8 mouse cellular contexts compared by ENCODE assay signal in genomic region chr4:108350819-108351218, GRCm38 (mm10). TPM values are rescaled to one million over a fixed set of nuclear protein-coding genes. Genes with fewer than 3 reads are reported as not detected.
DNase-seq lines count a peak whose midpoint lies in the region; ATAC-seq lines count a peak whose summit lies in the region.

No protein-coding gene starts in this region.

- ATAC-seq in midbrain, embryonic 11.5 days (ENCODE audit: low FRiP score): peak; percentile 81
- ATAC-seq in activated CD4-positive, CD25-positive, alpha-beta regulatory T cell, adult 4 months: no peak

- no peak overlapping the region for H3K4me3 ChIP-seq in midbrain, embryonic 11.5 days (ENCODE audit: low read depth, low read length)

- peak overlapping the region; percentile 54 for H3K27ac ChIP-seq in midbrain, embryonic 11.5 days (ENCODE audit: low read depth, low read length)

- H3K27me3 ChIP-seq in midbrain, embryonic 11.5 days (ENCODE audit: control insufficient read depth, insufficient read depth, low read length): no peaks in the 10 kb centered on the region

- peak; percentile 64 for DNase-seq in testis, postnatal 10 days (ENCODE audit: low spot score)
- DNase-seq in testis, postnatal 14 days (ENCODE audit: low spot score): no peak
- DNase-seq in forelimb bud, embryonic 11.5 days (ENCODE audit: low read depth, low spot score): peak; percentile 93
- peak; percentile 74 to 83 for DNase-seq in kidney, postnatal 4 days
- DNase-seq in midbrain, embryonic 11.5 days (ENCODE audit: low spot score, missing footprints): peak; percentile 89
- no peak for DNase-seq in left cerebral cortex, postnatal 36 days (ENCODE audit: low spot score in 2 of 2)
- DNase-seq in thymus, postnatal 0 days (ENCODE audit: low spot score): no peak

- H3K4me2 ChIP-seq in midbrain, embryonic 11.5 days: no peak overlapping the region

- H3K36me3 ChIP-seq in midbrain, embryonic 11.5 days (ENCODE audit: control insufficient read depth, insufficient read depth, low read length): no peaks in the 10 kb centered on the region

- WGBS in midbrain, embryonic 11.5 days: 19% methylated on average over 8 of the region's 8 CpGs

- H3K4me1 ChIP-seq in midbrain, embryonic 11.5 days (ENCODE audit: control insufficient read depth, insufficient read depth, low read length): peaks cover 14% of the 10 kb centered on the region

- H3K9ac ChIP-seq in midbrain, embryonic 11.5 days (ENCODE audit: low read length): peak overlapping the region; percentile 28; the same call in 1 of the 2 replicates

- intact Hi-C loops in left cerebral cortex, postnatal 36 days (cut with DNase I): no loop called here

- no peaks in the 10 kb centered on the region for H3K9me3 ChIP-seq in midbrain, embryonic 11.5 days (ENCODE audit: control insufficient read depth, low read length)

RNA-seq across cellular contexts. Expression of gene Coa7, which starts 22.9 kb away (rescaled TPM):
- polyA plus RNA-seq in midbrain, embryonic 11.5 days (2014; fragmentation: Nextera tagmentation; extraction: Ambion mirVana): 54.6 and 55.5 TPM in 2 replicates
- 10 to 100 TPM; 26.7 to 34.1 TPM for polyA plus RNA-seq in activated CD4-positive, CD25-positive, alpha-beta regulatory T cell, adult 4 months (2017; shearing (Covaris generic))
- total RNA-seq in left cerebral cortex, postnatal 36 days (2021): 10 to 100 TPM; 25.7 to 28.9 TPM
- 49.4 and 50.9 TPM in 2 replicates for polyA plus RNA-seq in thymus, postnatal 0 days (2015; fragmentation: Nextera tagmentation; extraction: Ambion mirVana)

RNA-seq across cellular contexts. Expression of gene Shisal2a, which starts 32.3 kb away (rescaled TPM):
- 1.6 and 2.4 TPM in 2 replicates for polyA plus RNA-seq in midbrain, embryonic 11.5 days (2014; fragmentation: Nextera tagmentation; extraction: Ambion mirVana)
- not detected for polyA plus RNA-seq in activated CD4-positive, CD25-positive, alpha-beta regulatory T cell, adult 4 months (2017; shearing (Covaris generic))
- total RNA-seq in left cerebral cortex, postnatal 36 days (2021): not detected
- not detected in 2 replicates for polyA plus RNA-seq in thymus, postnatal 0 days (2015; fragmentation: Nextera tagmentation; extraction: Ambion mirVana)

RNA-seq across cellular contexts. Expression of gene Zyg11b, which starts 49.9 kb away (rescaled TPM):
- polyA plus RNA-seq in midbrain, embryonic 11.5 days (2014; fragmentation: Nextera tagmentation; extraction: Ambion mirVana): 18.8 and 22.5 TPM in 2 replicates
- 10 to 100 TPM in 1 of 2 experiments, 1 to 10 TPM in 1; 9.8 to 14.8 TPM for polyA plus RNA-seq in activated CD4-positive, CD25-positive, alpha-beta regulatory T cell, adult 4 months (2017; shearing (Covaris generic))
- 100 to 1,000 TPM; 101 to 103 TPM for total RNA-seq in left cerebral cortex, postnatal 36 days (2021)
- 8.0 and 9.5 TPM in 2 replicates for polyA plus RNA-seq in thymus, postnatal 0 days (2015; fragmentation: Nextera tagmentation; extraction: Ambion mirVana)

RNA-seq across cellular contexts. Expression of gene Gpx7, which starts 55.9 kb away (rescaled TPM):
- 50.8 and 52.4 TPM in 2 replicates for polyA plus RNA-seq in midbrain, embryonic 11.5 days (2014; fragmentation: Nextera tagmentation; extraction: Ambion mirVana)
- polyA plus RNA-seq in activated CD4-positive, CD25-positive, alpha-beta regulatory T cell, adult 4 months (2017; shearing (Covaris generic)): 1 to 10 TPM; 1.7 to 4.3 TPM
- 1 to 10 TPM; 4.6 to 6.8 TPM for total RNA-seq in left cerebral cortex, postnatal 36 days (2021)
- polyA plus RNA-seq in thymus, postnatal 0 days (2015; fragmentation: Nextera tagmentation; extraction: Ambion mirVana): 7.1 and 7.3 TPM in 2 replicates

Comparison
In these comparisons a context has a peak if more than half of its experiments do, and no peak if none do; other contexts are left out.
1. DNase-seq: peak in testis, postnatal 10 days (single experiment), forelimb bud, embryonic 11.5 days (single experiment), kidney, postnatal 4 days (2 of 2) and midbrain, embryonic 11.5 days (single experiment); none in testis, postnatal 14 days (single experiment), left cerebral cortex, postnatal 36 days (0 of 2) and thymus, postnatal 0 days (single experiment).